Mouse (Mus musculus): ENCODE measurements around the gene Gm45753.
A peak's percentile ranks its signal among the peaks of the same experiment; 100 is the strongest.
"Not testable (repeated sequence)": the region's sequence is repeated elsewhere in the genome, so short reads cannot be mapped to it uniquely, and the experiment has no call there.

Gene Gm45753

GRCm38 (mm10) chr8:45308366-45308765, at the start of gene Gm45753:
Gene Gm45753, minus strand, starts transcription at chr8:45308466.
- no peak for DNase-seq (ENCODE audit: low spot score in 2 of 2)

DNA sequence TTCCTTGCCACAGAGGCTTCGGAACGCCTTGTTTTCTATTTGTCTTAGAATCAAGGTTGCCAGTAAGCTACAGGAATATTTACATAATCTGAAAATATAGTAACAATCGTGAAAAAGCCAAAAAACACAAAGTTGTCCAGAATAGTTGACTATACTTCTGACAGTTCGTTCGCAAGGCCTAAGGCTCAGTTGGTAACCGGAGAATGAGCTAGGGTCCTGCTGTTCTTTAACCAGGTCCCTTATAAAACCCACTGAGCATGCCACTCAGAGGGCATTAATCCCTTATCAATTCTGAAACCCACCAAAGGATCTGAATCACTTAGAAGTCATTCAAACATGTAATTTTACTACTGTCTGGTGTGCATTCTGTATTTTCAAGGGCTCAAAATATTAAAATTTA, 47.5 kb upstream of the Gm45753 start:
- DNase-seq (ENCODE audit: low spot score in 2 of 2): no peak

DNA sequence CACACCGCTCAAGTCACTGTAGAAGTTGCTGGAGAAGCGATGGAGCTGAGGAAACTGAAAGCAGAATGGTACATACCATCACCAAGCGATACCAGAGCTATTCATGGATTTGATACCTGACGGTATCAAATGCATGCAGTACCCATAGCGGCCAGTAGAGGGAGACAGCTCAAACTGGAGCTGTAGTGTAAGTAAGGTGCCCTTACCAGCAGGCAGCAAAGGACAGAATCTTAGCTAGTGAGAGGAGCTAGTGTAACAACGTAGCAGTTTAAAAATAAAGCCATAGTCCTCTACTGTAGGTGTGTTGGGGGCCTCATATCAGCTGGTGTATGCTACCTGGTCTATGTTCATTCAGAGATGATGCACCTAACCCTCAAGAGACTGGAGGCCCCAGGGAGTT, 36.8 kb upstream of the Gm45753 start:
- DNase-seq (ENCODE audit: low spot score in 2 of 2): no peak

- no peak for DNase-seq (ENCODE audit: low spot score in 2 of 2)
These were observed 36.0 kb upstream of the Gm45753 start for GRCm38 (mm10) chr8:45344298-45344697.

GRCm38 (mm10) chr8:45341630-45342628, 33.7 kb upstream of the Gm45753 start:
- DNase-seq (ENCODE audit: low spot score in 2 of 2): no peak

- DNase-seq (ENCODE audit: low spot score in 2 of 2): no peak
These were observed 25.2 kb upstream of the Gm45753 start for GRCm38 (mm10) chr8:45333493-45333892.

DNA sequence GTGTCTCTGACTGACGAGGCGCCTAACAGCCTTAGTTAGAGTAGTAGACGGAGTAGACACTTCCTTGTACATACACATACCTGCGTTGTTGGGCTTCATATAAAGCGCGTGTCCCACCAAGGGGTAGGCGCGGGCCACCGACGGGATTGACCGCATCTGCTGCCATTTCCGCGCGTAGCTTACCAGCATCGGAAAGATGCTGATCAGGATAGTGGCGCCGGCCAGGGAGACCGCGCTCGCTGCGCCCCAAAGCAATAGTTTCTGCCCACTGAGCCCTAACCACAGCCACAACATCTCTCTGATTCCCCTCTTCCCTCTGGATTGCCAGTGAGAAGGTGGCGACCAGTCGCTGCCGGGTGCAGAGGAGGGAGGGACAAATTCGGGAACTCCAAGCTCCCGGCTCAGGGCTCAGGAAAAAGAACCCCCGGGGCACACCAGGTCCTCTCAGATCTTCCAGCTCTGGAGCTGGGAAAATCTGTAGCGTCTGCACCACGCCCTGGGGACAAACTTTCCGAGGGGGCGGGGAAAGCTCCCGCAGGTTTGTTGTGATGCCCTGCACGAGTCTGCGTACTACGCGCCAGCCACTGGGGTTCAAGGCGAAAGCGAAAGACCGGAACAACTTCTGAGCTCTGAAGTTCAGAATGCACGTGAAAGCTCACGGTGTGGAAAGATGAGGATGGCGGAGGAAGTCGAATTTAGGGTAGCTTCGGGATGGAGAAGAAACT, 24.6 kb upstream of the Gm45753 start, which contains the start of gene Cyp4v3:
Gene Cyp4v3 (minus strand): TSS at position 532 of the 725 bp plus-strand sequence.
- peak; percentile 64 to 72 for DNase-seq (ENCODE audit: low spot score in 2 of 2)

GRCm38 (mm10) chr8:45330856-45331255, 22.6 kb upstream of the Gm45753 start:
- DNase-seq (ENCODE audit: low spot score in 2 of 2): no peak

DNA sequence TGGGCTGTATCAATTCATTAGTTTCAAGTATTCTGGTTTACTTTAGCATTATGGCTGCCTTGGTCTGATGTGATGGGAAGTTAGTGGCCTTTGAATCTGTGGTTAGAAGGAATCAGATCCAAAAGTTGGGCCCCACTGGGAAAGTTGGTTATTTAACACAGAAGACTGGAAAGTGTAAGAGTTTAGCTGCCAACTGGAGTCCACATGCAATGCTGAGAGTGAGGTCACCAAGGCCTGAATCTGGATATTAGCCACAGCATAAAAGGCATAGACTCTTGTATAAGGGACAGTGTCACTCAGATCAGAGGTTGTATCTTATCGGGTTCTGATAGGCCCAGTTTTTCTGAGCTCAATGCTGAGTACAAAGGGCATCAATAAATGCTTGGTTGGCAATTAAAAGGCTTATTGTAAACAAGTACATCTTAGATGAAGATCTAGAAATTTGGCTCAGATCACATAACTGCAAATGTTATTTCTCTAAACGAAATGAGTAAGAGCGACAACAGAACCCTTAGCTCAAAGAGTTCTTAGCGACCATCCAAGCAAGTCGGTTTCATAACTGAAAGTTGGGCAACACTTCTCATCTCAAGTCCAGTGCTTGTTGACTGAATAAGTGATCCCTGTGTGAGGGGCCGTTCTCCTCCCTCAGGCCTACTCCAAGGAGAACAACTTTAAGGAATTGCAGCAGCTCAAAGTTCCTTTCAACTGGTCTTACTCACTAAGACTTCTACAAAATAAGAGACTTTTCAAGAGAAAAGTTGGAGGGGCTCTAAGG, 21.1 kb upstream of the Gm45753 start:
- no peak for DNase-seq (ENCODE audit: low spot score in 2 of 2)

- not testable (repeated sequence) for DNase-seq (ENCODE audit: low spot score in 2 of 2)
These were observed 18.8 kb upstream of the Gm45753 start for GRCm38 (mm10) chr8:45327076-45327475.

GRCm38 (mm10) chr8:45324151-45324550, 15.9 kb upstream of the Gm45753 start:
- no peak for DNase-seq (ENCODE audit: low spot score in 2 of 2)

DNA sequence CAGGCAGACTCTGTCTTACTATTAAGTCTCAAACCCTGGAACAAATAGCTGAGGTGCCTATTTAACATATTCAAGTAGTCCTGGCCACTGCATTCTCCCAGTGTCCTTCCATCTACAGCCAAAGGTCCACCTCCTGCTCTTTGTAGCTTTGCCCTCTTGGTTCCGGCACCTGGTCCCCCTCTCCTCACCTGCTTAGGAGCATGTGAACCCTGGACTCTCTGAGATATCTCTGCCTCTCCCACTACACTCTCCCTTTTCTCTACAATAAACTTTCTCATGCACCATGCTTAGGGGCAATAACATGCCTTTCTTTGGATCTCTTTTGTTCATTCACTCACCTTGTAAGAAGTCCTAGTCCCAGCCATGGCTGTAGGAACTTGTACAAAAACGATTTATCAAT, 13.1 kb upstream of the Gm45753 start:
- no peak for DNase-seq (ENCODE audit: low spot score in 2 of 2)

DNA sequence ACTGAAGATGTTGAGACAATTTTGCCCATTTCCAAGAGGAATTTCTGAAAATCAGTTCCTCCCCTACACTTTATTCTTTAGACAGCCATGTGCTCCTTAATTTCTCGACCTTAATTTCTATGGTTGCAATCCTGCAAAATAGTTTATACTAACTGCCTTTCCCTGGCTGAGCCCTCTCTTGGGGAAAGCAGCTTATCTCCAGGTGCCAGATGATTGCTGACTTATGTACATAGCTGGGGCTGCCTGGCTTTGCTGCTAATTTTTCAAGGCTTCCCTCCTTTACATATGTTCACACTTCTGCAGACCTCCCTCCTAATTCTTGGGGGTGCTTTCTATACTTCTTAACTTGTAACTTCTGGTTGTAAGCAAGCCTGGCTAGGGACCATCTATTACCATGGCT, 12.7 kb upstream of the Gm45753 start:
- no peak for DNase-seq (ENCODE audit: low spot score in 2 of 2)

- DNase-seq (ENCODE audit: low spot score in 2 of 2): no peak
These were observed 2.7 kb upstream of the Gm45753 start for GRCm38 (mm10) chr8:45310967-45311366.

GRCm38 (mm10) chr8:45305479-45305878, 2.8 kb downstream of the Gm45753 start:
- DNase-seq (ENCODE audit: low spot score in 2 of 2): no peak

GRCm38 (mm10) chr8:45304354-45304753, 3.9 kb downstream of the Gm45753 start:
- DNase-seq (ENCODE audit: low spot score in 2 of 2): no peak

DNA sequence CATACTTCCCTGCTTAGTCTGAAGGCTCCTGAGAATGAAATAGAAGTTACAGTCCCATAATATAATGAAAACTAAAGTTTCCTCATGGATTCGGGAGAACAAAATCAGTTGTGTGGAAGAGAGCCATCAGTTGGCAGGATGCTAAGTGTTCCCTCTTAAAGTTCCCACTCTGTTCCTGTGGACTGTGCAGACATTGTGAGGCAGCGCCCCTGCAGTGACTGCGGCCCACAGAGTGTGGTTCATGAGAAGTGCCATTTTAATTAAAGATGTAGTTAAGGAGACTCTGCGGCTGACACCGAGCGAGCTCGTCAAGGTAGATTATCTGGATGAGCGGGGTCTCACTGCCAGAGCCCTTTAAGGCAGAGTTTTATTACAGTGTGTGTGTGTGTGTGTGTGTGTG, 5.9 kb downstream of the Gm45753 start:
- DNase-seq (ENCODE audit: low spot score in 2 of 2): no peak

- DNase-seq (ENCODE audit: low spot score in 2 of 2): no peak
These were observed 13.0 kb downstream of the Gm45753 start for GRCm38 (mm10) chr8:45295276-45295675.

DNA sequence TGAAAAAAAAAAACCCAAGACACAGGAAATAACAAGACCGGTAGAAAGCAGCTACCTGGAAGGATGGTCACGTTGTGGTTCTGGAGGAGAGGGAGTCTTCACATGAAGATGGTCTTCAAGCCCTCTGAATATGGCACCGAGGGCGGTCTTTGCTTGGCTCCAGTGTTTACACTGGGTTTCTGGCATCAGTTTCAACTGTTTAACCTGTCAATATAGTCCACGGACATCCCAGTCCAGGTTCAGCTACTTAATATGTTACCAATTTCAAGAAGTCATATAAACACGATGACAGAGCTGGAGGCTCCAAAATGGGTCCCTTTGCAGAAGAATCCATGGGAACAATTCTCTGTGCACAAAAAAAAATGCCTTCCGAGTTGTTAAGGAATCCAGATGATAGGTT, 13.6 kb downstream of the Gm45753 start, which contains the start of gene Klkb1:
Gene Klkb1 (minus strand): TSS at position 173 of the 400 bp plus-strand sequence.
- DNase-seq (ENCODE audit: low spot score in 2 of 2): no peak

GRCm38 (mm10) chr8:45291790-45292189, 16.5 kb downstream of the Gm45753 start:
- DNase-seq (ENCODE audit: low spot score in 2 of 2): no peak

DNA sequence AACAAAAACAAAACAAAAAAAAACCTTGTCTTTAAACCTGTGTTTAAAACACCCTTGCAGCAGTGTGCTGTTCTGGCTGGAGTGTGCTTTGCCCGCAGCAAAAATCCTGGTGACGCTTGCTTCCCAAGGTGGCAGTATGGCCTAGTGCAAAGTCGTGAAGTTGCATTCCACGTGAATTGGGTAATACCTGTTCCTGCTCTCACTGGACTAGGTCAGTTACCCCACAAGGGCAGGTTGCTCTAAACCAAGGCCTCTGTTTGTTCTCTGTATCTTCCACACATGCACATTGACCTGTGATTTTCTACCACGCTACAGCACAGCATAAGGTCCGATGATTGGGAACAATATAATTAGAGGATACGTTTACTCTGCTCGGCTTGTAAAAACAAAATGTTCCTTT, 26.6 kb downstream of the Gm45753 start:
- no peak for DNase-seq (ENCODE audit: low spot score in 2 of 2)

DNA sequence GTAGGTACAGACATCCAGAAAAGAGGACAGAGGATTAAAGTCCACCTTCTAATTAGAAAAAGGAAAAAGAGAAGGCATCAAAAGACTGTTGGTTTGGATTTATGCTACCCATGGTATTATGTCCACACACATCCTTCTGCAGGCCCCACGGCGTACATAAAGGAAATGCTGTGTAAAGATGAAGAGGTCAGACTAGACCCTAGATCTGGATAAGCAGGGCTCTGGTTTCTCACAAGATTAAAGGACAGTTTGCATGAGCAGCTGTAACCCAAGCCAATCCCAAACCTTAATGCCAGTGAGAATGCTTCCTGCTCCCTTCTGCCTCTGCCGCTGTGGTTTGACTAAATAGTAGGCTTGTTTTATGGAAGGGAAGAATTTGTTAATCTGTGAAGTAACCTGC, 30.8 kb downstream of the Gm45753 start:
- no peak for DNase-seq (ENCODE audit: low spot score in 2 of 2)
